Mouse (Mus musculus) hindbrain, embryonic 15.5 days (tissue): ENCODE measurements at regions not wholly inside any gene's neighbourhood (a gene's known extent, or its start where the extent isn't known, plus 50 kb on each side); places are given as distances from the start of the nearest gene placed in this dataset.

Experiments
- ATAC-seq: fragments of 200-750 bp; cut with Nextera tagmentation; 2 replicates; pipeline ENCODE4 v1.8.0; 2017; ENCODE audit warnings: low read depth, moderate number of reproducible peaks, moderate TSS enrichment; ENCODE audit not compliant: low FRiP score
- H3K27ac ChIP-seq: fragments of 300-500 bp; sonication (generic); replicated peaks from 2 replicates; pipeline ENCODE4 v1.5.1; 2015; ENCODE audit warnings: mild to moderate bottlenecking, inconsistent platforms
- H3K27me3 ChIP-seq: fragments of 300-500 bp; sonication (generic); 2 replicates; pipeline ENCODE4 v1.6.1; 2015; ENCODE audit warnings: control low read depth, inconsistent platforms
- H3K36me3 ChIP-seq: fragments of 300-500 bp; sonication (generic); 2 replicates; pipeline ENCODE4 v1.6.1; 2015; ENCODE audit warnings: control low read depth, inconsistent platforms
- H3K4me1 ChIP-seq: fragments of 300-500 bp; sonication (generic); replicated peaks from 2 replicates; pipeline ENCODE4 v1.6.1; 2015; ENCODE audit warnings: control low read depth, inconsistent platforms
- H3K4me2 ChIP-seq: fragments of 300-500 bp; sonication (generic); 2 replicates; pipeline ENCODE4 v1.6.1; 2015; ENCODE audit warnings: moderate library complexity, mild to moderate bottlenecking, inconsistent platforms
- H3K4me3 ChIP-seq: fragments of 300-500 bp; sonication (generic); 2 replicates; pipeline ENCODE4 v1.5.1; 2015; ENCODE audit warnings: mild to moderate bottlenecking, inconsistent platforms
- H3K9ac ChIP-seq: fragments of 300-500 bp; sonication (generic); 2 replicates; pipeline ENCODE4 v1.6.1; 2015; ENCODE audit warnings: inconsistent platforms
- H3K9me3 ChIP-seq: fragments of 300-500 bp; sonication (generic); 2 replicates; pipeline ENCODE4 v1.6.1; 2016; ENCODE audit warnings: control low read depth, inconsistent platforms
- WGBS: fragments of 180-500 bp; shearing (Covaris S2); methylation state at CpG from one replicate; pipeline ENCODE4 v1.1.7; 2015; 5-methylcytosine and 5-hydroxymethylcytosine counted together

DNA sequence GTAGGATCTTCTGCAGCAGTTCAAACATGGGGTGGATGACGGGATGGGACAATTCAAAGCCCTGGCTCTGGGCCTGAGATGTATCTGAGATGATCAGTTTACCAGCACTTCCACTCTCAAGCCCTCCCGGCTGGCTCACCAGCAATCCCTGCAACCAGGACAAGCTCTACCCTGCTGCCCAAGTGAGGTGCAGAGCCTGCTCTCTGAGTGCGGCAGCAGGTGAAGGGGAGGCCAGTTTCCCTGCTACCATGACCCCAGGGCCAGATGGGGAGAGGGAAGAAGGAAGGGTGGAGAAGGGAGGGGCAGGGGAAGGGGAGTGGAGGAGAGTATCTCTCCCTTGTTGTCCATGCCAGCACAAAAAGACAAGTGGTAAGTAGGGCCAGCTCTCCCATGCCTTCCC is 638.9 kb upstream of the Gm38303 start:
- 87% methylated on average over 3 of the region's 3 CpGs for WGBS
- no peak for ATAC-seq
- no peaks in the 10 kb centered on the region for H3K9me3 ChIP-seq
- no peak overlapping the region for H3K27ac ChIP-seq
- H3K4me1 ChIP-seq, result no peaks in the 10 kb centered on the region
- no peaks in the 10 kb centered on the region for H3K27me3 ChIP-seq
- H3K9ac ChIP-seq, result no peak overlapping the region
- H3K4me2 ChIP-seq, result no peak overlapping the region
- H3K36me3 ChIP-seq, result no peaks in the 10 kb centered on the region
- H3K4me3 ChIP-seq, result no peak overlapping the region

DNA sequence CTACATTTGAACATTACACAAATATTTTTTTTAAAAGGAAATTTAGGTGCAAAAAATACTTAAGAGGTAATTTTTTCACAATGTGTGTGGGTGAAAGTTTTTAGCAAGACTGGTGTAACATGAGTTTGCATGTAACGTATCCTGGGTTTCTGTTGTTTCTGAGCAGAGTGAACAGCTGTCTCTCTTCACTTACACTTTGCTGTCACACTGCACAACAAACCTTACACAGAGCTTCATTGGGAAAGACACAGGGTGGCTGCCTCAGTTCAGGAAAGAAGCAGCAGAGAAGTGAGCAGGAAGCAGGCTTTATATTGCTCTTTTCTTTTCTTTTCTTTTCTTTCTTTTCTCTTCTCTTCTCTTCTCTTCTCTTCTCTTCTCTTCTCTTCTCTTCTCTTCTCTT is 617.1 kb upstream of the Gm38303 start:
- H3K9ac ChIP-seq, result no peak overlapping the region
- no peaks in the 10 kb centered on the region for H3K4me1 ChIP-seq
- H3K27ac ChIP-seq, result no peak overlapping the region
- H3K4me3 ChIP-seq, result no peak overlapping the region
- no peaks in the 10 kb centered on the region for H3K36me3 ChIP-seq
- ATAC-seq, result no peak
- H3K27me3 ChIP-seq, result no peaks in the 10 kb centered on the region
- WGBS, result 94% methylated on average over 1 of the region's 1 CpGs
- no peaks in the 10 kb centered on the region for H3K9me3 ChIP-seq
- H3K4me2 ChIP-seq, result no peak overlapping the region

DNA sequence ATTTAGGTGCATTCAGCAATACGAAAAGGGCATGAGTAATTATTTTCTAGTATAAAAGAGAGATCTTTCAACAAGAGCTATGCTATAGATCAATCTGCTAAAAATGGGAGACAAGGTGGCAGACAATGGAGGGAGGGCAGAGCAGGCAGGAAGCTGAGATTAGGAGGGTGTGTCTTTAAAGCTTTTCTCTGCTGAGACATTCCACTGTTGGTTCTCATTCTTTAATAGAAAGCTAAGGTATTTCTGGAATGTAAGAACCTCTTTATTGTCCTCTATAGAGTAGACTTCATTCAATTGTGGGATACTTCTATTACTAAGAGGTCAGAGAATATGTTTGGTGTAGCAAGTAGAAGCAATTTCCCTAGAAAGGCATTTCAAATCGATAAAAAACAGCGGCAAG is 581.6 kb upstream of the Gm38303 start:
- Histone ChIP-seq H3K36me3 (no peaks in the 10 kb centered on the region), H3K4me2 (no peak overlapping the region), H3K9me3 (no peaks in the 10 kb centered on the region), H3K9ac (no peak overlapping the region), H3K4me3 (no peak overlapping the region), H3K4me1 (no peaks in the 10 kb centered on the region), H3K27me3 (no peaks in the 10 kb centered on the region), H3K27ac (no peak overlapping the region)
- WGBS, result 56% methylated on average over 3 of the region's 3 CpGs
- ATAC-seq, result no peak

DNA sequence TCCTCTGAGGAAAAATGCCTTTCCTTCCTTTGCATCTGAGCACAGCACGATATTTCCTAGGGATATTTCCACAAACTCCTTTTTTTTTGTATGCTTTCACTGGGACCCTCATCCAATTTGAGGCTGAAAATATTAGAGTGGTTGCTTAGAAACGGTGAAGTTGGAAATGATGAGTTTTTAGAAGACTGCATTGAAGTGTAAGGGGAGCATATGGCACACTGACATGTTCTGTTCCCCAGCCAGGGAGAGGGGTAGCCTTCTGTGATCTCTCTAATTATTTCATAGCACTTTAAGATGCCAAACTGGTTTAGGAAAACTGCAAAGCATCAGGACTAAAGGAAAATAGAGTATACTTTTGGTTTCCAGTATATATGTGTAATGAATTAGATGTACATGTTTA is 556.5 kb upstream of the Gm38303 start:
- H3K27ac ChIP-seq, result no peak overlapping the region
- H3K4me1 ChIP-seq, result no peaks in the 10 kb centered on the region
- H3K4me2 ChIP-seq, result no peak overlapping the region
- no peak overlapping the region for H3K9ac ChIP-seq
- WGBS, result 58% methylated on average over 2 of the region's 2 CpGs
- peak; percentile 78 for ATAC-seq
- H3K27me3 ChIP-seq, result no peaks in the 10 kb centered on the region
- H3K4me3 ChIP-seq, result no peak overlapping the region
- no peaks in the 10 kb centered on the region for H3K9me3 ChIP-seq
- no peaks in the 10 kb centered on the region for H3K36me3 ChIP-seq
